In genomic region chr6:99446801-99447415, GRCm38 (mm10) we compare ENCODE assay signal across 19 mouse cellular contexts.
A peak's percentile ranks its signal among the peaks of the same experiment; 100 is the strongest.
DNase-seq lines count a peak whose midpoint lies in the region; ATAC-seq and TF ChIP-seq lines count a peak whose summit lies in the region.
"Had no signal": no experiment of that assay in that cellular context is flagged by ENCODE, and none has a peak within 500 bp of the region (broad histone marks: within the 10 kb centered on the region; RNA-seq: fewer than 3 reads in every experiment).

No protein-coding gene starts in this region.

- no peak for TF ChIP-seq POLR2A in liver, adult 2 months (IDR thresholded peaks at IDR 0.05; ENCODE audit: extremely low read depth, insufficient read depth, low read length)

- no peaks in the 10 kb centered on the region for H3K27me3 ChIP-seq in liver, adult 2 months (ENCODE audit: control insufficient read depth, insufficient read depth, low read length)
- H3K27me3 ChIP-seq in liver, postnatal 0 days (ENCODE audit: insufficient read depth, low read length), result no peaks in the 10 kb centered on the region
- no peaks in the 10 kb centered on the region for H3K27me3 ChIP-seq in forebrain, embryonic 11.5 days (ENCODE audit: control insufficient read depth, insufficient read depth, low read length)
- H3K27me3 ChIP-seq: forebrain, embryonic 15.5 days; limb, embryonic 12.5 days; liver, embryonic 15.5 days; neural tube, embryonic 15.5 days had no signal

- H3K36me3 ChIP-seq in liver, adult 2 months (ENCODE audit: control insufficient read depth, insufficient read depth, low read length), result no peaks in the 10 kb centered on the region
- no peaks in the 10 kb centered on the region for H3K36me3 ChIP-seq in liver, postnatal 0 days (replicated peaks; ENCODE audit: insufficient read depth, low read length)
- H3K36me3 ChIP-seq in forebrain, embryonic 11.5 days (ENCODE audit: control insufficient read depth, insufficient read depth, low read length), result no peaks in the 10 kb centered on the region
- H3K36me3 ChIP-seq: forebrain, embryonic 15.5 days; liver, embryonic 15.5 days; neural tube, embryonic 15.5 days had no signal

- 87% methylated on average over 12 of the region's 12 CpGs for WGBS in liver, adult 2 months
- 82% methylated on average over 12 of the region's 12 CpGs for WGBS in liver, postnatal 0 days (ENCODE audit: insufficient replicate concordance)
- 95% methylated on average over 12 of the region's 12 CpGs for WGBS in forebrain, embryonic 11.5 days

- H3K27ac ChIP-seq in liver, adult 2 months (replicated peaks; ENCODE audit: insufficient read depth, low read depth, low read length), result no peak overlapping the region
- H3K27ac ChIP-seq in liver, postnatal 0 days (ENCODE audit: low read depth), result no peak overlapping the region
- no peak overlapping the region for H3K27ac ChIP-seq in forebrain, embryonic 11.5 days (ENCODE audit: low read depth, low read length)
- H3K27ac ChIP-seq: forebrain, embryonic 15.5 days; heart, embryonic 10.5 days; limb, embryonic 12.5 days; liver, embryonic 15.5 days; midbrain, embryonic 10.5 days; neural tube, embryonic 15.5 days had no signal

- no peak for TF ChIP-seq CTCF in liver, adult 2 months (IDR thresholded peaks at IDR 0.05; ENCODE audit: low read depth, low read length)
- TF ChIP-seq CTCF in liver, postnatal 0 days (IDR thresholded peaks at IDR 0.05; ENCODE audit: low read depth), result no peak

- peak; percentile 22 for DNase-seq in CD4-positive, CD25-positive, alpha-beta regulatory T cell, adult 2 months (ENCODE audit: low read depth, low spot score)
- peak; percentile 12 for DNase-seq in liver, adult 2 months (ENCODE audit: extremely low read depth, low read depth, low spot score)
- no peak for DNase-seq in liver, postnatal 0 days
- peak; percentile 69 for DNase-seq in cerebellum, adult 9-10 months
- DNase-seq in naive thymus-derived CD4-positive, alpha-beta T cell, adult 2 months (ENCODE audit: low read depth), result peak; percentile 48
- no peak for DNase-seq in ovary, postnatal 10 days (ENCODE audit: low spot score)
- no peak for DNase-seq in forebrain, embryonic 11.5 days (ENCODE audit: low spot score)
- DNase-seq: gastrocnemius, postnatal 10 days; heart, postnatal 14 days; kidney, adult 18-20 months; thymus, postnatal 4 days had no signal

- TF ChIP-seq EP300 in liver, postnatal 0 days (IDR thresholded peaks at IDR 0.05; ENCODE audit: low read depth), result no peak

- no peak overlapping the region for H3K9ac ChIP-seq in liver, adult 2 months (ENCODE audit: low read depth, low read length)
- no peak overlapping the region for H3K9ac ChIP-seq in liver, postnatal 0 days (replicated peaks)
- no peak overlapping the region for H3K9ac ChIP-seq in forebrain, embryonic 11.5 days (ENCODE audit: low read length)
- H3K9ac ChIP-seq: forebrain, embryonic 15.5 days; limb, embryonic 12.5 days; liver, embryonic 15.5 days; neural tube, embryonic 15.5 days had no signal

- no peak overlapping the region for H3K4me3 ChIP-seq in liver, adult 2 months (ENCODE audit: insufficient read depth, low read depth, low read length)
- no peak overlapping the region for H3K4me3 ChIP-seq in liver, postnatal 0 days (ENCODE audit: low read depth, low read length)
- no peak overlapping the region for H3K4me3 ChIP-seq in forebrain, embryonic 11.5 days (ENCODE audit: low read depth, low read length)
- H3K4me3 ChIP-seq: forebrain, embryonic 15.5 days; heart, embryonic 10.5 days; limb, embryonic 12.5 days; liver, embryonic 15.5 days; midbrain, embryonic 10.5 days; neural tube, embryonic 15.5 days had no signal

- no peak overlapping the region for H3K4me2 ChIP-seq in liver, postnatal 0 days (ENCODE audit: low read depth, low read length)
- no peak overlapping the region for H3K4me2 ChIP-seq in forebrain, embryonic 11.5 days (ENCODE audit: low read depth, low read length, severe bottlenecking)
- H3K4me2 ChIP-seq: forebrain, embryonic 15.5 days; limb, embryonic 12.5 days; liver, embryonic 15.5 days; neural tube, embryonic 15.5 days had no signal

- no peaks in the 10 kb centered on the region for H3K4me1 ChIP-seq in liver, adult 2 months (ENCODE audit: control insufficient read depth, insufficient read depth, low read length)
- peaks cover 16% of the 10 kb centered on the region for H3K4me1 ChIP-seq in liver, postnatal 0 days (ENCODE audit: insufficient read depth)
- H3K4me1 ChIP-seq in forebrain, embryonic 11.5 days (replicated peaks; ENCODE audit: control insufficient read depth, insufficient read depth, low read length), result no peaks in the 10 kb centered on the region
- H3K4me1 ChIP-seq: forebrain, embryonic 15.5 days had no signal

- ATAC-seq in CD4-positive, CD25-positive, alpha-beta regulatory T cell, adult 4 months, result no peak
- ATAC-seq in liver, postnatal 0 days, result no peak
- no peak for ATAC-seq in forebrain, embryonic 11.5 days (replicated peaks; ENCODE audit: low FRiP score)
- ATAC-seq: forebrain, embryonic 15.5 days; hindbrain, embryonic 16.5 days had no signal

- H3K79me2 ChIP-seq in liver, adult 2 months (ENCODE audit: control insufficient read depth, insufficient read depth, low read length), result peaks cover 7% of the 10 kb centered on the region; the same call in 1 of the 2 replicates

- no peaks in the 10 kb centered on the region for H3K9me3 ChIP-seq in liver, postnatal 0 days (ENCODE audit: low read length)
- H3K9me3 ChIP-seq in forebrain, embryonic 11.5 days (ENCODE audit: control insufficient read depth, low read length), result no peaks in the 10 kb centered on the region
- H3K9me3 ChIP-seq: forebrain, embryonic 15.5 days; heart, embryonic 10.5 days; limb, embryonic 12.5 days; liver, embryonic 15.5 days; midbrain, embryonic 10.5 days; neural tube, embryonic 15.5 days had no signal

Comparison
In these comparisons a context has a peak if more than half of its experiments do, and no peak if none do; other contexts are left out.
1. DNase-seq: peak in CD4-positive, CD25-positive, alpha-beta regulatory T cell, adult 2 months (single experiment), liver, adult 2 months (single experiment), cerebellum, adult 9-10 months (single experiment) and naive thymus-derived CD4-positive, alpha-beta T cell, adult 2 months (single experiment); none in liver, postnatal 0 days (single experiment), ovary, postnatal 10 days (single experiment) and forebrain, embryonic 11.5 days (single experiment).